Mouse (Mus musculus) urinary bladder, adult 2 months (tissue): ENCODE data around the gene Creb3l2. TPM values are rescaled to one million over a fixed set of nuclear protein-coding genes. Genes with fewer than 3 reads are reported as not detected.

Experiments
- DNase-seq: peaks from one replicate; pipeline ENCODE4 v3.0.0; 2022; ENCODE audit warnings: low spot score
- polyA plus RNA-seq: library from polyadenylated mRNA; depleted of rRNA; stranded (reverse); fragments of >200 nt; gene quantifications from 2 replicates; pipeline ENCODE4 v1.2.3, GENCODE M21; 2012

The Creb3l2 gene
- polyA plus RNA-seq, 1 experiment: 35.0 TPM

DNA sequence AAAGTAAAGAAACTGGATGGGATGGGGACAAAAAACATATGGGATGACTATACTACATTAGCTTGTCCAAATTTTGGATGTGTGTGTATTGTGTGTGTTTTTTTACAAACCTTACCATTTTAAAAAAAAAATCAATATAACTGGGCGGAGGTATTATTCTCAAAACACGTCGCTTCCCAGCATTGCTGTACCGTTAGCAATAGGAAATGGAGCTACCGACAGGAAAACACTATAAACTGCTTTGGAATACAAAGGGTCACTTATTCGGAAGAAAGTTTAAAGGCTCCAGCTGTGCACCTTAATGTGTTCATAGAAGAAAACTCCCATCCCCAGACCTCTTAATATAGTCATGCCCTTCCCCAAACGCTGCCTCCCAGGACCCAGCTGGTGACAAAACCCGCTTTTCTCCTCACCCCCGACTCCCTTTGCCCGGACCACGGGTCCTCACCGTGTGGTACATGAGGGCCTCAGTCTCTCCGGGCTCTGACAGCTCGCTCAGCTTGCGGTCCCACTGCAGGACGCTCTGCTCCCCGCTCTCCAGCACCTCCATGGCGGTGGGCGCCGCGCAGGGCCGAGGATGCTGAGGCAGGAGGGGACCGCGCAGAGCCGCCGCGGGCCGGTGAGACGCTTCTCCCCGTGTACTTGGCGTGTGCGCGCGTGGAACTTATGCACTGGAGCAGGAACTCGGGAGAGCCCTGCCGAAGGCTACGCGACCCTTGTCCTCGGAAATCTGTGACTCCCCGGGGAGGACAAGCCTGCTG lies 515 bp downstream of the Creb3l2 start:
- DNase-seq: no peak

GRCm38 (mm10) chr6:37440491-37441250 lies 1.3 kb downstream of the Creb3l2 start:
- DNase-seq: no peak

DNA sequence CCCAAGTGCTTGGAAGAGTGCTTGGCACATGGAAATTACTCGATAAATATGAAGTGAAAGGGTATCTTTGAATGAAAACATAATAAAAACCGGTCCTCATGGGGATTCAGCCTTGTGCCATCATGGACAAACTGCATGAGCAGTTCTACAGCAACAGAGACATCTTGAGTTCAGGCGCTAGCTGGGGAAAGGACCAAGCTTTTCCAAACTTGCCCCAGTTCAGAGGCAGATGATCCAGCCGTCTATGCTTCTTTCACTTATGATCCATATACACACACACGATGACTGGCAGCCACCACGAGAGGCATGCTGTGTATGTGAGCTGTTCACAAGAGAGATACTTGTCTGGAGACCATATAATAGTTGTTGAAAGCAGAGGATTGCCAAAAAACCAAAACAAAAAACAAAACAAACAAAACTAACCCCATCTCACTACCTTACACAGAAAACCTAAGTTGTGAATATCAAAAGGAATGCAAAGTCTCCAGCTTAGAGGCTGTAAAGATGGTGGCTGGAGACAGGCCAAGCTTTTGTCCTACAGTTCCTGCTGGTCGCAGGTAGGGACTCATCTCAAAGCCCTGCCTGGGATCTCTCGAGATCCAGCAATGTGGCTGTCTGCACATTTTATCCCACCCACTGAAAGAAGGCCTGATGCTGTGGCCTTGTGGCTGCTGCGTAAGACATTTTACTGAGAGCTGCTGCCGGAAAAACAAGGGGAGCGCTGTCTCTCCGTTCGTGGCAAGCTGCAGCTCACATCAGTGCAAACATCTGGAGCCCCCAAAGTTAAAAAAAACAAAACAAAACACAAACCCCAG lies 2.1 kb downstream of the Creb3l2 start:
- DNase-seq: no peak

GRCm38 (mm10) chr6:37438510-37438909 lies 3.4 kb downstream of the Creb3l2 start:
- no peak for DNase-seq

- no peak for DNase-seq
Observed at GRCm38 (mm10) chr6:37437086-37437485, 4.9 kb downstream of the Creb3l2 start.

DNA sequence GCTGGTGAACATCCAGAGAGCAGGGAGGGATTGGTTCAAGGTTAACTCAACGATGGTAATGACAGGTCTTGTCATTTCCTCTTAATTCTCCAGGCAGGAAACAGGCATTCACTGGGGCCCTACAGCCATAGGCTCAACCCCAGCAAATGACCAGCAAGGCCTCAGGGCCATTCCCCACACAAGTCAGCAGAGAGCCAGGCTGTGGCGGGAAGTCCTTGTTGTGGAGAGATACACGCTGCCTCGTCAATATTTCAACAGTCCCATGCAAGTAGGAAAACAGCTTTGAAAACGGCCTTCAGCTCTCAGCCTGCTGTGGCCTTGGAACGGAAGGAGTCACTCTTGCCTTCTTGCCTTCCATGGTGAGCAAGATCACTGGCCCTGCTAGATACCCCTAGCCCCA lies 6.6 kb downstream of the Creb3l2 start:
- no peak for DNase-seq

DNA sequence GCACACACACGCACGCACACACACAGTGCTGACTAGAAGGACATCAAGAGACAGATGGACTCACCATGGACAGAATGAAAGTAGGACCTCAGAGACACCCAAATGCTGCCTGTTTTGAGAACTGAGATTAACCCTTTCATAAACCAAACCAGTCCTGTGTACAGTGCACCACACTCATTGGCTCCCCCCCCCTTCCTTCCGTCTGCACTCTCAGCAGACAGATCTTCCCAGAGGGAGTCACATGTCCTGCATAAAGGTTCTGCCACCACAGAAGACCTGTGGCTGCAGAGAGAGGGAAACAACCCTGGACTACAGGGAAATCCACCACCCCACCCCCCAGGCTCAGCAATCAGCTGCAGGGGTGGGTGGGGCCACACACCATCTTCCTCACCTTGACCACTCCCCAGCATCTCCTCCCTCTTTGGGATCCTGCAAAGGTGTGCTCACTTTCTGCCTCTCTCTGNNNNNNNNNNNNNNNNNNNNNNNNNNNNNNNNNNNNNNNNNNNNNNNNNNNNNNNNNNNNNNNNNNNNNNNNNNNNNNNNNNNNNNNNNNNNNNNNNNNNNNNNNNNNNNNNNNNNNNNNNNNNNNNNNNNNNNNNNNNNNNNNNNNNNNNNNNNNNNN lies 12.0 kb downstream of the Creb3l2 start:
- DNase-seq: no peak

GRCm38 (mm10) chr6:37428947-37429346 lies 13.0 kb downstream of the Creb3l2 start:
- DNase-seq: no peak

- DNase-seq: no peak
Observed at GRCm38 (mm10) chr6:37428044-37428443, 13.9 kb downstream of the Creb3l2 start.

DNA sequence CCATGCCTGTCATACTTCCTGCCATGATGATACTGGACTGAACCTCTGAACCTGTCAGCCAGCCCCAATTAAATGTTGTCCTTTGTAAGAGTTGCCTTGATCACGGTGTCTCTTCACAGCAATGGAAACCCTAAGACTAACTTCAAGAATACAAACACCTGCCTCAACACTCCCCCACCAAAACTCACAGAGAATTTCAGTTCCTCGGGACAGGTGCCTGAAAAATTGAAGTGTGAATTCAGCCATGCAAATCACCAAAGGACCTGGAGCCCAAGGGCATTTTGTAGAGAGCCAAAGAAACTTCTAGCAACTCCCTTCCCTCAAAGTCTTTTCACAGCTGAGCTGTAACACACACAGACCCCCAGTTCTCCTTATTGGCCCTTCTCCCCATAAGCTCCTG lies 15.3 kb downstream of the Creb3l2 start:
- DNase-seq: no peak

DNA sequence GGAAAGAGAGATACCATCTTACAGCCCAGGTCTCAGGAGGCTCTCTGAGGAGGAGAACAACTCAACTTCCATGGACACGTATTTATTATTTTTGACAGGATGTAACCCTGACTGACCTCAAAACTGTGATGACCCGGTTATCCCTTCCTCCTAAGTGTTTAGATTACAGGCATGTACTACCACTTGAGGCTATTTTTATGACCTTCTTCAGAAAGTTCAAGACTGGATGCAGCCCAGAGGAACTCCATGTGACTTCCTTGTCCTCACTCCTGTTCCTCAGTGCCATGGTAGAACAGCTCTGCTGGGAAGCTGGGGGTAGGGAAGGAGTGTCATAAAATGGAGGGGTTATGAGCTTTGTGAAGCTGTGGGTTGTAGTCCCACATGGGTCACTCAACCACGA lies 16.1 kb downstream of the Creb3l2 start:
- no peak for DNase-seq

DNA sequence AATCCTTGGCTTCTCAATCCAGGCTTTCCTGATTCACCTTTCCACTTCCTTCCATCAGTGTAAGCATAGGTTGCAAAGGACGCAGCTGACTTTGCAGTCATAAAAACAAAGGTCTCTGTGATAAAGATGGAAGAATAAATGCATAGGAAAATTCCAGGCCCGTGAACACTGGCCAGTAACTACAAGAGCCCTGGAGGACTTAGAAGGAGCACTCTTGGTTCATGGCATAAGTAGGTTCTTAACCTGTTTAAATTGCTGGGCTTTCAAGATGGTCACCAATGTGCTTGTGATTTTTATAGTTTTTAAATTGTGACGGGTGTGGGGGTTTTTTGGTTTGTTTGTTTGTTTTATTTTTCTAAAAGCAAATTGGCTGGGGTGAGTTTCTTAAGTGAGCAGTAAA lies 16.9 kb downstream of the Creb3l2 start:
- no peak for DNase-seq

GRCm38 (mm10) chr6:37424374-37424773 lies 17.6 kb downstream of the Creb3l2 start:
- DNase-seq: no peak

DNA sequence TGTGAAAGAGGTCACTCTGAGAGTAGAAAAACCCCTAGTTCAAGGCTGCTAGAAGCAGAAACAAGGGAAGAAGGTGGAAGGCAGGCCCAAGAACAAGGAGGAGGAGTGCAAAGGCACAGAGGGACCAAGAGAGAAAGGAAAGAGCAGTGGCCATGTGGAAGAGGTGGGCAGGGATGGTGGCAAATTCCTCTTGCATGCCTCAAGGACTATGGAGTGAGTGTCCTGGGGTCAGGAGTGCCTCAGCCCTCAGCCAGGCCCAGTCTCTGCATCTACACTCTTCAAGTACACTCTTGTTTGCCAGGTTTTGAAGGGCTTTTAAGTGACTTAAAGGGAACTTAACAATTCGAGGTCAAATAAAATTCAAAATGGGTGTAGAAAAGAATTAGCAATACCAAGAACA lies 18.6 kb downstream of the Creb3l2 start:
- no peak for DNase-seq

DNA sequence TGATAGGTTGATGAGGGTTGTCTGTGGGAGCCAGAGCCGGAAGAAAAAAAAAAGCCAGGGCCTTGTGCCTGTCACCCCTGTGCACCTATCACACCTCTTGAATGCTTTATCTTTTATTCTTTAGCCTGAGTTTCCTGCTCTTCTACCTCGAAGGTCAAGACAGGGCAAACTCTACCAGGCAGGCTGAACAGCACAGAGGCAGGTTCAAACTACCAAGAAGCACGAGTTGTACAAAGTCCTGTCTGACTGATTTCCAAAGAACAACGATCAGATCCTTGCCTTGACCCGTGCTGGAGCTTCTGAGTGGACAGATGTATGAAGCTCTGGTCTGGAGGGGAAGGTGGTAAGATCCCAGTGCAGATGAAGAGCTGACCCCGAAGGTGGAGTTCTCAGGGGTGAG lies 20.8 kb downstream of the Creb3l2 start:
- no peak for DNase-seq

DNA sequence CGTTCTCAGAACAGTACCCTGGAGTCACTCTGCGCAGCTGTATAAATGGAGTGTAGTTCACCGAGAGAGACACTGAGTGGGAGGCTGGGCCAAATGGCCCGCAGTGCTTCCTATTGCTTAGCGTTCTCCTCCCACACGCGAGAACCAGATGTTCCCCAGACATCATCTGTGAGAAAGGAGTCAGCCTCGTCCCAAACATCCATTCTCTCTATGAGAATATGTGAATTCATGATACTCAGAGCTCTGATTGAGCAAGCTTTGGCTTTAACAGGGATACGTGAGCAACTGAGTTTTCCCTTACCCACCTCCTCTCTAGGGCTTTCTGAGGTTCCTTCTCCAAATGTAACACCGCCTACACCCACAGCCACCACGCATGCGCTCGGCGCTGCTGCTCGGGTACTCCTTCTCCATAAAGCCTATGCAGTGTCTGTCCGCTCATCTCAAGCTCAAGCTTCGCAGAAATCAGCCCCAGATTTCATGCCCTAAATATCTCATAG lies 22.5 kb downstream of the Creb3l2 start:
- DNase-seq: no peak

- no peak for DNase-seq
Observed at GRCm38 (mm10) chr6:37418931-37419330, 23.0 kb downstream of the Creb3l2 start.

GRCm38 (mm10) chr6:37416743-37417142 lies 25.2 kb downstream of the Creb3l2 start:
- no peak for DNase-seq

- DNase-seq: no peak
Observed at GRCm38 (mm10) chr6:37415505-37415904, 26.4 kb downstream of the Creb3l2 start.

DNA sequence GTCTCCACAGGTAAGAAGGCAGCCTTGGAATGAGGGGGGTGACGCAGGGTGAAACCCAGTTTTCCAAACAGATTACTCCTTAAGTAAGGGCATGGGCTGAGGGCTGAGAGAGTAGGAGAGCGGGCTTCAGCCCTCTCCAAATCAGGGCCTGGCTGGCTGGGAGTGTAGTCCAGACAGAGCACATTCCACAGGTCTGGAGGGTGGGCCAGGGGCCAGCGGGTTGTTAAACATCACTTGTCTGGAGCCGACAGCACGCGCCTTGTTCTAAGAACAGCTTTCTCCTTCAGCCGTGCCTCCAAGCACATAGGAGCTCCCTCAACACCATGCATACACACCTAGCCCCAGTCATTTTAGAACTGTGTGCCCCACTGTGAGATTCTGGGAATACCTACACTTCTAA lies 26.9 kb downstream of the Creb3l2 start:
- no peak for DNase-seq

DNA sequence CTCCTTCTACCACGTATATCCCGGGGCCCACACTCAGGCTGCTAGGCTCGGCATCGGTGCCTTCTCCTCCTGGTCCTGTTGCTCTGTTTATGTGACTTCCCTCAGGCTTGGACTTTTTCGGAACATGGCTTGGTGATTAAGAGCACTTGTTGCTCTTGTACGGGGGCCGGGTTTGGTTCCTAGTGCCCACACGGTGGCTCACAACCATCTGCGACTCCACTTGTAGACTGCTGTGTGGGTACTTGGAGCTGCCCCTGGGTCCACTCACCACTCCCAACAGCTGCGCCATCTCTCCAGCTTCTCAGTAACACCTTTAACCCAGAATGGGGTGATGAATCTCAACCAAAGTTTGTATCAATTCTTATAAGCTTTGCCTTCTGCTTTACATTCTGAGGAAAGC lies 27.4 kb downstream of the Creb3l2 start:
- no peak for DNase-seq

GRCm38 (mm10) chr6:37411696-37412095 lies 30.2 kb downstream of the Creb3l2 start:
- no peak for DNase-seq
